Mouse (Mus musculus): ENCODE results near the gene Pld6.

GRCm38 (mm10) chr11:59801881-59802280, 14.4 kb upstream of the Pld6 start:
- no peak for TF ChIP-seq CTCF (IDR thresholded peaks at IDR 0.05; ENCODE audit: borderline replicate concordance, insufficient read depth, low read length)
- TF ChIP-seq POLR2A (IDR thresholded peaks at IDR 0.05; ENCODE audit: low read depth, low read length): no peak
